Mouse (Mus musculus) lung, embryonic 14.5 days (tissue): ENCODE measurements around the gene Gm28635. TPM values are rescaled to one million over a fixed set of nuclear protein-coding genes. Genes with fewer than 3 reads are reported as not detected.

Experiments used
- ATAC-seq: fragments of 200-750 bp; cut with Nextera tagmentation; 2 replicates; pipeline ENCODE4 v1.8.0; 2017; ENCODE audit warnings: mild to moderate bottlenecking, moderate TSS enrichment, moderate library complexity; ENCODE audit not compliant: insufficient read depth
- DNase-seq: peaks from one replicate; pipeline ENCODE4 v3.0.0-alpha.2; 2015
- H3K27ac ChIP-seq: fragments of 300-500 bp; sonication (generic); 2 replicates; pipeline ENCODE4 v1.5.1; 2014; ENCODE audit warnings: low read depth, mild to moderate bottlenecking, moderate library complexity
- H3K27me3 ChIP-seq: fragments of 300-500 bp; sonication (generic); 2 replicates; pipeline ENCODE4 v1.6.1; 2014; ENCODE audit warnings: low read length, control low read depth; ENCODE audit not compliant: insufficient read depth
- H3K36me3 ChIP-seq: fragments of 300-500 bp; sonication (generic); 2 replicates; pipeline ENCODE4 v1.6.1; 2014; ENCODE audit warnings: control low read depth; ENCODE audit not compliant: insufficient read depth
- H3K4me1 ChIP-seq: fragments of 300-500 bp; sonication (generic); 2 replicates; pipeline ENCODE4 v1.6.1; 2014; ENCODE audit warnings: antibody characterized with exemption, control low read depth; ENCODE audit not compliant: insufficient read depth
- H3K4me2 ChIP-seq: fragments of 300-500 bp; sonication (generic); 2 replicates; pipeline ENCODE4 v1.6.1; 2014; ENCODE audit warnings: mild to moderate bottlenecking
- H3K4me3 ChIP-seq: fragments of 300-500 bp; sonication (generic); 2 replicates; pipeline ENCODE4 v1.5.1; 2014; ENCODE audit warnings: low read depth, low read length
- H3K9ac ChIP-seq: fragments of 300-500 bp; sonication (generic); 2 replicates; pipeline ENCODE4 v1.6.1; 2014
- H3K9me3 ChIP-seq: fragments of 300-500 bp; sonication (generic); 2 replicates; pipeline ENCODE4 v1.6.1; 2016; ENCODE audit warnings: low read depth, low read length, control low read depth
- CTCF ChIP-seq: IDR thresholded peaks from 2 replicates; pipeline ENCODE4 v1.5.1; 2016; ENCODE audit warnings: antibody characterized with exemption, low read depth
- WGBS: fragments of 180-500 bp; shearing (Covaris S2); extraction: QIAGEN DNeasy Blood & Tissue Kit; methylation state at CpG from one replicate; pipeline ENCODE4 v1.1.7; 2014; 5-methylcytosine and 5-hydroxymethylcytosine counted together
- polyA plus RNA-seq: library from polyadenylated mRNA; unstranded; fragments of >200 nt; fragmentation: Nextera tagmentation; extraction: Ambion mirVana; gene quantifications from 2 replicates; pipeline ENCODE4 v1.2.1, GENCODE M21; 2014

Gene Gm28635
- polyA plus RNA-seq, 1 experiment from 2014 or later: not detected

- ATAC-seq: peak; percentile 78; the same call in 1 of the 2 replicates
- no peak overlapping the region for H3K9ac ChIP-seq
Measured at GRCm38 (mm10) chr2:84617637-84618515, 60.0 kb downstream of the Gm28635 start.

GRCm38 (mm10) chr2:84612764-84613163, 65.1 kb downstream of the Gm28635 start:
- Histone ChIP-seq H3K4me1 (no peaks in the 10 kb centered on the region), H3K36me3 (peaks cover 98% of the 10 kb centered on the region), H3K27ac (no peak overlapping the region), H3K9me3 (no peaks in the 10 kb centered on the region), H3K4me3 (no peak overlapping the region), H3K9ac (no peak overlapping the region), H3K4me2 (no peak overlapping the region), H3K27me3 (no peaks in the 10 kb centered on the region)
- DNase-seq (no peak), ATAC-seq (no peak)
- 95% methylated on average over 6 of the region's 6 CpGs for WGBS
- no peak for TF ChIP-seq CTCF

More at GRCm38 (mm10) chr2:84617637-84618515, 60.0 kb downstream of the Gm28635 start:
- Histone ChIP-seq H3K4me2 (no peak overlapping the region), H3K4me1 (no peaks in the 10 kb centered on the region), H3K27me3 (no peaks in the 10 kb centered on the region), H3K36me3 (peaks cover 84% of the 10 kb centered on the region), H3K27ac (no peak overlapping the region), H3K9me3 (no peaks in the 10 kb centered on the region), H3K4me3 (no peak overlapping the region)
- WGBS: 73% methylated on average over 3 of the region's 3 CpGs
- peak; percentile 81 for TF ChIP-seq CTCF
- DNase-seq: peak; percentile 85

GRCm38 (mm10) chr2:84607842-84608241, 70.0 kb downstream of the Gm28635 start:
- no peaks in the 10 kb centered on the region for H3K4me1 ChIP-seq
- WGBS: 79% methylated on average over 1 of the region's 1 CpGs
- no peak overlapping the region for H3K27ac ChIP-seq
- H3K27me3 ChIP-seq: no peaks in the 10 kb centered on the region
- H3K9me3 ChIP-seq: no peaks in the 10 kb centered on the region
- no peak overlapping the region for H3K9ac ChIP-seq
- H3K4me2 ChIP-seq: no peak overlapping the region
- no peak for ATAC-seq
- H3K36me3 ChIP-seq: peaks cover 97% of the 10 kb centered on the region
- no peak for DNase-seq
- no peak for TF ChIP-seq CTCF
- H3K4me3 ChIP-seq: no peak overlapping the region

GRCm38 (mm10) chr2:84600977-84601376, 76.9 kb downstream of the Gm28635 start:
- Histone ChIP-seq H3K4me1 (no peaks in the 10 kb centered on the region), H3K27me3 (no peaks in the 10 kb centered on the region), H3K27ac (no peak overlapping the region), H3K9me3 (no peaks in the 10 kb centered on the region), H3K4me3 (no peak overlapping the region), H3K9ac (no peak overlapping the region), H3K4me2 (no peak overlapping the region), H3K36me3 (peaks cover 69% of the 10 kb centered on the region)
- no peak for TF ChIP-seq CTCF
- no peak for ATAC-seq
- DNase-seq: no peak
- WGBS: 53% methylated on average over 2 of the region's 2 CpGs

- no peak; the same call in 1 of the 2 replicates for ATAC-seq
- WGBS: 88% methylated on average over 6 of the region's 6 CpGs
Measured at GRCm38 (mm10) chr2:84599270-84599888, 78.5 kb downstream of the Gm28635 start.

GRCm38 (mm10) chr2:84597123-84597522, 80.7 kb downstream of the Gm28635 start:
- H3K4me2 ChIP-seq: no peak overlapping the region
- H3K9ac ChIP-seq: no peak overlapping the region
- TF ChIP-seq CTCF: no peak
- H3K36me3 ChIP-seq: peaks cover 38% of the 10 kb centered on the region
- DNase-seq (no peak), ATAC-seq (no peak)
- H3K27ac ChIP-seq: no peak overlapping the region
- WGBS: 86% methylated on average over 1 of the region's 1 CpGs
- H3K27me3 ChIP-seq: no peaks in the 10 kb centered on the region
- no peaks in the 10 kb centered on the region for H3K9me3 ChIP-seq
- no peaks in the 10 kb centered on the region for H3K4me1 ChIP-seq
- no peak overlapping the region for H3K4me3 ChIP-seq

More at GRCm38 (mm10) chr2:84599270-84599888, 78.5 kb downstream of the Gm28635 start:
- no peaks in the 10 kb centered on the region for H3K9me3 ChIP-seq
- H3K36me3 ChIP-seq: peaks cover 54% of the 10 kb centered on the region
- no peaks in the 10 kb centered on the region for H3K4me1 ChIP-seq
- H3K4me3 ChIP-seq: no peak overlapping the region
- no peak overlapping the region for H3K27ac ChIP-seq
- no peak overlapping the region for H3K4me2 ChIP-seq
- H3K9ac ChIP-seq: no peak overlapping the region
- DNase-seq: no peak
- H3K27me3 ChIP-seq: no peaks in the 10 kb centered on the region
- no peak for TF ChIP-seq CTCF

- Histone ChIP-seq H3K36me3 (peaks cover 22% of the 10 kb centered on the region; the same call in 1 of the 2 replicates), H3K4me2 (no peak overlapping the region), H3K9ac (no peak overlapping the region), H3K9me3 (no peaks in the 10 kb centered on the region), H3K4me3 (no peak overlapping the region), H3K4me1 (no peaks in the 10 kb centered on the region), H3K27ac (no peak overlapping the region), H3K27me3 (no peaks in the 10 kb centered on the region)
- DNase-seq (no peak), ATAC-seq (no peak; the same call in 1 of the 2 replicates)
- no peak for TF ChIP-seq CTCF
- 92% methylated on average over 8 of the region's 8 CpGs for WGBS
Measured at GRCm38 (mm10) chr2:84592801-84593200, 85.0 kb downstream of the Gm28635 start.
